Mouse (Mus musculus) kidney, adult 2 months (tissue): ENCODE results near the gene Fbxo39. TPM values are rescaled to one million over a fixed set of nuclear protein-coding genes. Genes with fewer than 3 reads are reported as not detected.

Source experiments
- DNase-seq: peaks from one replicate; pipeline ENCODE4 v3.0.0; 2021
- H3K27ac ChIP-seq: fragments of 200-500 bp; 2 replicates; pipeline ENCODE4 v1.5.1; 2012; ENCODE audit warnings: low read depth, low read length, control low read depth, inconsistent platforms; ENCODE audit not compliant: insufficient read depth
- H3K27me3 ChIP-seq: fragments of 200-500 bp; replicated peaks from 2 replicates; pipeline ENCODE4 v1.6.1; 2012; ENCODE audit warnings: mild to moderate bottlenecking, moderate library complexity, low read length, inconsistent platforms; ENCODE audit not compliant: control insufficient read depth, insufficient read depth
- H3K36me3 ChIP-seq: fragments of 200-500 bp; 2 replicates; pipeline ENCODE4 v1.6.1; 2012; ENCODE audit warnings: mild to moderate bottlenecking, moderate library complexity, low read length, inconsistent platforms; ENCODE audit not compliant: control insufficient read depth, insufficient read depth
- H3K4me1 ChIP-seq: fragments of 200-500 bp; 2 replicates; pipeline ENCODE4 v1.6.1; 2011; ENCODE audit warnings: low read length; ENCODE audit not compliant: control insufficient read depth, insufficient read depth
- H3K4me3 ChIP-seq: fragments of 200-500 bp; 2 replicates; pipeline ENCODE4 v1.5.1; 2011; ENCODE audit warnings: mild to moderate bottlenecking, low read depth, low read length, control low read depth; ENCODE audit not compliant: insufficient read depth
- CTCF ChIP-seq: fragments of 200-500 bp; conservative IDR thresholded peaks from 2 replicates; pipeline ENCODE4 v1.5.1; 2011; ENCODE audit warnings: low read depth, mild to moderate bottlenecking, control low read depth, low read length, moderate library complexity, mixed read lengths; ENCODE audit not compliant: insufficient read depth, insufficient read length
- POLR2A ChIP-seq: fragments of 200-500 bp; IDR thresholded peaks from one replicate; pipeline ENCODE4 v1.6.1; 2011; ENCODE audit warnings: low read depth, low read length, control low read depth
- WGBS: fragments of 180-500 bp; shearing (Covaris S2); methylation state at CpG from one replicate; pipeline ENCODE4 v1.1.7; 2018; 5-methylcytosine and 5-hydroxymethylcytosine counted together
- polyA plus RNA-seq: library from polyadenylated mRNA; depleted of rRNA; stranded (reverse); fragments of >200 nt; gene quantifications from 2 replicates; pipeline ENCODE4 v1.2.3, GENCODE M21; 2012

Fbxo39 gene
- polyA plus RNA-seq, 1 experiment = 0.11 TPM

DNA sequence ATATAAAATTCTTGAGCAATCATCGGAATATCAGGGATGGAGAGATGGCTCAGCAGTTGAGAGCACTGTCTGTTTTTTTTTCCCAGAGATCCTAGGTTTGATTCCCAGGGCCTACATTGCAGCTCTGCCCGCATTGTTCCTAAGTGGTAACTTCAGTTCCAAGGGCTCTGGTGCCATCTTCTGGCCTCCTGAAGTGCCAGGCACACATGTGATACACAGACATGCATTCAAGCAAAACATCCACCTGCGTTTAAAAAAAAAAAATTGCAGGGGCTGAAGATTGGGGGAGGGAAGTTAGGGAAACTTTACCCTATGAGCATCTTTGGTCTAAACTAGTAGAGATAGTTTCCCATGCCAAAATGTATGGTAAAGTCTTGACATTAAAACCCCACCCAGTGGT, 10.2 kb downstream of the Fbxo39 start:
- DNase-seq = peak; percentile 46
- 65% methylated on average over 3 of the region's 3 CpGs for WGBS
- TF ChIP-seq CTCF (peak; percentile 79), POLR2A (no peak)

DNA sequence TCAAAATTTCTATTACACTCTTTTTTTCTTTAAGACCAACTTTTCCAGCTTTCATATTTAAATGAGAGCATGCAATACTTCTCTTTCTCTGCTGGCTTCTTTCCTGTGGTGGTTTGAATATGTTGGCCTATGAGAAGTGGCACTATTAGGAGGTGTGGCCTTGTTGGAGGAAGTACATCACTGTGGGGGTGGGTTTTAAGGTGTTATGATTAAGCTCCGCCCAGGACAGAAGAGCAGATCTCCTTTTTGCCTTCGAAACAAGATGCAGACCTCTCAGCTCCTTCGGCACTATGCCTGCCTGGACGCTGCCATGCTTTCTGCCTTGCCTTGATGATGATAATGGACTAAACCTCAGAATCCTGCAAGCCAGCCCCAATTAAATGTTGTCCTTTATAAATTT, 11.5 kb downstream of the Fbxo39 start:
- DNase-seq = no peak
- TF ChIP-seq POLR2A (no peak), CTCF (no peak)
- Histone ChIP-seq H3K4me1 (no peaks in the 10 kb centered on the region), H3K36me3 (no peaks in the 10 kb centered on the region), H3K4me3 (no peak overlapping the region), H3K27me3 (no peaks in the 10 kb centered on the region), H3K27ac (no peak overlapping the region)
- WGBS = 87% methylated on average over 4 of the region's 4 CpGs

More for the DNA sequence above, 10.2 kb downstream of the Fbxo39 start:
- H3K4me3 ChIP-seq = no peak overlapping the region
- no peaks in the 10 kb centered on the region for H3K36me3 ChIP-seq
- H3K4me1 ChIP-seq = no peaks in the 10 kb centered on the region
- no peaks in the 10 kb centered on the region for H3K27me3 ChIP-seq
- H3K27ac ChIP-seq = no peak overlapping the region

DNA sequence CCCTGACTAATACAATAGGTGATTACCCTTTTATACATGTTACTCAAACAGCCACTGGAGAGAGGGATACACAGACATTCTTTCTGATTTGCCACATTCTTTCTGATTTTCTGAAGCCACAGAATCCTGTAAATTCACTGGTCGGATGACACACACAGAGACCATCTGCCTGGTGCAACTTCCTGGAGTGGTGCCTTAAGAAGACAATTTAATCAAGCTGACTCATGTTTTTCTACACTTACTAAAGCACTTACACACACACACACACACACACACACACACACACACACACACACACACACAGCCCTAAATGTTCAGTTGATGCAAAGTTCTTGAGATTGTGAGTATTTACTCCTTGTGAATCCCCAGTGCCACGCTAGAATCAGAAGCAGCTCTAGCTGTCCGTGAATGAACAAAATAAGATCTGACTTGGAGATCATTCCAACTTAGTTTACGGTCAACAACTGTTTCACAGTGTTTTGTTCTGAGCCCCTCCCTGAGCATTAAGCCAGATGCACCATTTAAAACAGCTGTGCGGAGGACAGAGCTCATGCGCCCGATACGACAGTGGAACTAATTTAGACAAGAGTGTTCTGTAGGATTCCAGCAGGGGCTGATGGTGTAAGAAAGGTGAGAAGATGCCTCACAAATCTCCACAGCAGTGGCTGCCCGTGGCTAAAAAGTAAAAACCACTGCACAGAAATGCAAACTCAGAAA, 18.9 kb downstream of the Fbxo39 start:
- H3K4me3 ChIP-seq = no peak overlapping the region
- no peaks in the 10 kb centered on the region for H3K4me1 ChIP-seq
- no peak overlapping the region for H3K27ac ChIP-seq
- TF ChIP-seq CTCF (no peak), POLR2A (no peak)
- H3K27me3 ChIP-seq = no peaks in the 10 kb centered on the region
- 75% methylated on average over 9 of the region's 9 CpGs for WGBS
- H3K36me3 ChIP-seq = no peaks in the 10 kb centered on the region
- no peak for DNase-seq

DNA sequence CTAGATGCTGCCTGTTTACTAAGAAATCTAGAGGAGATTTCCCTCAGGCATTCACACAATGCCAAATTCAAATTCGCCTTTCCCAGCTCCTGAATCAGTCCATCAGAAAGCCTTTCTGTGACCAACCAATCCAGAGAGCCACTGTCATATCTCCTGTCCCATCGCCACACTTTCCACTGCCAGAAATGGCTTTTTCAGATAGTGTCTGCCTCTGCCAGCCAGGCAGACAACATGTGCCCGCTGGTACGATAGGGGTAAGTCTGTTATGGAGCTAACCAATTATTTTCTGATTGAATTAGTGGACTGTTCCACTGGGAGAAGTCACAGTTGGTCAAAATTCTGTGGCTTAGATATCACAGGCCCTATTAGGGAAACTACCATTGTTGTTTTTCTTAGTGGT, 20.4 kb downstream of the Fbxo39 start:
- Histone ChIP-seq H3K4me3 (no peak overlapping the region), H3K4me1 (no peaks in the 10 kb centered on the region; the same call in 1 of the 2 replicates), H3K27ac (no peak overlapping the region), H3K36me3 (no peaks in the 10 kb centered on the region), H3K27me3 (no peaks in the 10 kb centered on the region)
- no peak for DNase-seq
- TF ChIP-seq POLR2A (no peak), CTCF (no peak)
- 85% methylated on average over 4 of the region's 4 CpGs for WGBS

DNA sequence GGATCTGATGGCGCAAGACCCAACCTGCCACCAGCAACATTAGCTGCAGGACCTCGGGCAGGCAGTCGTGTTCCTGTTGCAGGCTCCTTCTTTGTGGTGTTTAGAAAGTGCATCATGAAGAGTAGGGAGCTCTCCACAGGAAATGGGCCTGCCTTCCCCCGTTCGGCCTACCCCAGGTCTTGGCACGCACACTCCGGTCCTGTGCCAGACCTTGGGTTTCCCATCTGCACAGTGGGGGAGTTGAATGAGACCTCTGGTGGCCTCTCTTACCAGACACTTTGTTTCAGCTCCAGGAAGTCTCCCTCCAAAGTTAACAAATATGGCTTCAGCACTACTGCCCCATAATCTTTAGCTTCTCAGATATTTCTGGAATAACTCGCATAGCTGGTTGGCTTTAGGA, 22.5 kb downstream of the Fbxo39 start:
- Histone ChIP-seq H3K4me1 (no peaks in the 10 kb centered on the region; the same call in 1 of the 2 replicates), H3K27ac (no peak overlapping the region), H3K27me3 (no peaks in the 10 kb centered on the region), H3K4me3 (no peak overlapping the region), H3K36me3 (no peaks in the 10 kb centered on the region)
- WGBS = 73% methylated on average over 8 of the region's 8 CpGs
- no peak for TF ChIP-seq CTCF
- TF ChIP-seq POLR2A = no peak
- no peak for DNase-seq

DNA sequence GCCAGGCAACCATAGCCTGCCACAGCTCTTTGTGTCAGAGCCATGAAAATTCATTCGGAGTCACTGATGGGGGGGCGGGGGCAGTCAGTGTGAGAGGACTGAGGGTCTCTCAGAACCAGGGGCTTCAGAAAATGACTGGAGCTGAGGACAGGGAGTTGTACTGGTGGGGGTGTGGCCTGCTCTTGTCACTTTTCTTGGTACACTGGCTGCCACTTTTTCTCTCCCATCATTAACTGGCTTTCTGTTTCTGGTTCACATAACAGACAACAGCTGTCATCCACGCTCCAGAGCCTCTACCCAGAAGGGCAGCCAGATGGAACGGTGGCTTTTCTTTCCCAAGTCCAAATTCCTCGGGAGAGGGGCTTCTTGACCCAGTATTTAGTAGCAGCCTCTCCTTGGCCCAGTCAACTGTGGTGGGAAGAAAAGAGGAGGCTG, 24.2 kb downstream of the Fbxo39 start:
- 30% methylated on average over 5 of the region's 5 CpGs for WGBS
- no peak overlapping the region for H3K27ac ChIP-seq
- H3K27me3 ChIP-seq = no peaks in the 10 kb centered on the region
- no peak overlapping the region for H3K4me3 ChIP-seq
- peak; percentile 73 for DNase-seq
- TF ChIP-seq POLR2A (no peak), CTCF (no peak)
- no peaks in the 10 kb centered on the region for H3K36me3 ChIP-seq
- H3K4me1 ChIP-seq = no peaks in the 10 kb centered on the region; the same call in 1 of the 2 replicates

DNA sequence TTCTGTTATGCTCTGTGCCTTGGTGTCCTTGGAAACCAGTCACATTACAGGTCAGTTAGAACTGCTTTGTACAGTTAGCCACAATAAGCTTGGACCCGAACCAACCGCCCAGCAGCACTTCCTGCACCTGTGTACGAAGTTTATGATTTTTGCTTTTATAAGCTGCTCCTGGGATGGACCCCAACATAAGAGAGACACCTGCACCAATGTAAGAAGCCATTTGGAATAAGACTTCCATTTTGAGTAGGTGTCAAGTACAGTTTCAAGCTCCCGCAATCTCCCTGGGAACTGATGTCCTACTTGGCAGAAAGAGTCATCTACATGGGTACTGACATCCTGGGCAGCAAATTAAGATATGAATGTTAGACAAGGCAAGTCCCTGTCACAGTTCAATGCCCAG, 25.5 kb downstream of the Fbxo39 start:
- no peak for DNase-seq
- 57% methylated on average over 4 of the region's 4 CpGs for WGBS

More for the DNA sequence above, 25.5 kb downstream of the Fbxo39 start:
- Histone ChIP-seq H3K4me1 (no peaks in the 10 kb centered on the region; the same call in 1 of the 2 replicates), H3K36me3 (no peaks in the 10 kb centered on the region), H3K4me3 (no peak overlapping the region), H3K27ac (no peak overlapping the region), H3K27me3 (no peaks in the 10 kb centered on the region)
- TF ChIP-seq POLR2A (no peak), CTCF (no peak)
